Mouse (Mus musculus) skeletal muscle tissue, adult 2 months (tissue): ENCODE data around the gene Wdfy3.
"Not testable (repeated sequence)": the region's sequence is repeated elsewhere in the genome, so short reads cannot be mapped to it uniquely, and the experiment has no call there.

Experiments used
- DNase-seq: peaks from one replicate; pipeline ENCODE4 v3.0.0-alpha.2; 2012; ENCODE audit warnings: low read depth, low spot score

Wdfy3 gene

DNA sequence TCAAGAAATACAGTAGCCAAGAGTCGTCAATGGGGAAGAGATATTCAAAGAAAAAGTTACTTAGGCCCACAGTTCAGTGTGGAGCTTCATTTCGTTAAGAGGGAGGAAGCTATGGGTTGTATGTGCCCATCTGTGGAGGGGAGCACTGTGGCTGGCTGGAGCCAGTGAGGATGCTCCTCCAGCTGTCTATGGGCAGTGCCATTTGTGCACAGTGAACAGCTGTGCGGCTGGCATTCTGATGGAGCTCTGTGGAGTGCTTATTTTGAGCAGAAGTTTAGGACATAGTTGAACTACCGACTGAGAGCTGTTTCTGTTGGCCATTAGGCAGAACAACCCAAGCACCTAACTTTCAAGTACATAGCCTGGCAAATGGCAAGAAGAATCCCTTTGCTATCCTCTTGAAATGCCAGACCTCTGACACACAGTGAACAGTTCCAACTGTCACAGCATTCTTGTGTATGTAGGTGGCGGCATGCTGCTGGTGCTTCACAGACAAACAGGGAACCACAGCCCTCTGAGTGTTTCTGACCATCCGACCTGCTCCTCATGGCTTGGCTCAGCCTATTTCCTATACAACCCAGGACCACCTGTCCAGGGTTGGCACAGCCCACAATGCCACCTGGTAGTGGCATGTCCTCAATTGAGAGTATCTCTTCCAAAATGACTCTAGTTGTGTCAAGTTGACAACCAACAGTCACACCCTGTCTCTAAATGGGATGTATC lies 177.9 kb downstream of the Wdfy3 start:
- no peak for DNase-seq

DNA sequence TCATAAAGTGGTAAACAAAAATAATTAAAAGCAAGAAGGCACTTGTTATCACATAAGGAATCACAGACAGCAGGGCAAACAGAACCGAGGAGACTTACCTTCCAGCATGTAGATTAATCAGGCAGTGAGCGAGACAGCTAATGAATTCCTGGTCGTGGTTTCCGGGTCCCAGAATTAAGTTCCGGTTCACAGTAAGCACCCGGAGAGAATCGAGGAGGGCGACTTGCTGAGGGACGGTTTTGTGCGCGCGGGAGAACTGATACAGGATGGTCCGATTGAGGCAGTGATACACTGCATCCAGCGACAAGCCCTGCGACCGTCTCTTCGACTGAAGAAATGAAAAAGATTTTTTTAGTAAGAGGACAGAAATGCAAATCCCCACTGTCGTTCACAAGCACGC lies 181.7 kb downstream of the Wdfy3 start:
- DNase-seq, result no peak

DNA sequence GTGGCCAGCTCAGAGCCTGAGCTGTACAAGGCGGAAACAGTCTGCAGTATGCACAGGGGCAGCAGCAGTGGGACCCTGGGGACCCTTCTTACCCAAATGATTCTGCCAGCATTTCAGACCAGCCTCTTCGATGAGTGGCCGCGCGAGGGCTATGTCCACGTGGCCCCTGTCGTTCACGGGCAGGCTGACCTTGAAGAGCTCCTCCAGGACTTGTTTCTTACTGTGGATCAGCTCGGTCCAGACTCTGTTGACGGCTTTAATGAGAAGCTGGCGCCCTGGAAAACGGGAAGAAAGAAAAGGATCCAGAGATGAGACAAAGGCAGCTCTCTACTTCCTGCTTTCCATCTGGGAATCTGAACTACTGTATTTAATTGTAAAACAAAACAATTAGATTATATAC lies 184.7 kb downstream of the Wdfy3 start:
- no peak for DNase-seq

DNA sequence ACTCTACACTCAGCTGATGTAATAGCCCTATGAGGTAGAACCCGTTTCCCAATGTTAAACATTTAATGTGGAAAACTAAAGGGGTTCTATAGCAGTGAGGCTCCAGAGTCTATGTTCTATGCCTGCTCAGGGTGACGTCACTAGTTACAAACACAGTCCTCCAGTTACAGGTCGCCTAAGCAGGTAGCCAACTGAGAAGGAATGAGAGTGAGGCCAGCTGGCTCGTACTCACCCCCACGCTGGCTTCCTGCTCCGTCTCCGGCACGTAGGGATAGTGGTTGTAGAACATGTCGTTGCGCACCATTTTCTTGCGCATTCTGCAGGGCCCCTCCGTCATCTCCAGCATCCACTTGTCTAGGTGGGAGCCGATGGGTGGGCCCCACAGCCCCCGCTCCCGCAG lies 187.5 kb downstream of the Wdfy3 start:
- DNase-seq, result no peak

DNA sequence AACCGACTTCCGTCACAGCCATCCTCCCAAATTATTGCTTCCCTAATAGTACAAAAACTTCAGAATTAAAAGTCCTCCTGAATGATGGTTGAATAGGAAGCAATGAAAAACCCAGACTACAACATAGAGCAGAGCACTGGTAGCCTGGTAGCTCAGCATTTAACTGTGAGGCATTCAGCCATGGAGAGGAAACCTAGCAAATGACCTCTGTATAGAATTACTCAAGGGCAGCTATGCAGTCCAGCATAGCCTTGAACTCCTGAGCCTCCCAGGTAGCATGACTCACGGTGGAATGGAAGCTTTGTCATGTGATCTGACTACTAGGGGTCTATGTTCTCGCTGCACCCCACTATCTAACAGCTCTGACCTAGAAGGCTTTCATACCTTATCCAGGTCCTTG lies 189.8 kb downstream of the Wdfy3 start:
- DNase-seq, result no peak

DNA sequence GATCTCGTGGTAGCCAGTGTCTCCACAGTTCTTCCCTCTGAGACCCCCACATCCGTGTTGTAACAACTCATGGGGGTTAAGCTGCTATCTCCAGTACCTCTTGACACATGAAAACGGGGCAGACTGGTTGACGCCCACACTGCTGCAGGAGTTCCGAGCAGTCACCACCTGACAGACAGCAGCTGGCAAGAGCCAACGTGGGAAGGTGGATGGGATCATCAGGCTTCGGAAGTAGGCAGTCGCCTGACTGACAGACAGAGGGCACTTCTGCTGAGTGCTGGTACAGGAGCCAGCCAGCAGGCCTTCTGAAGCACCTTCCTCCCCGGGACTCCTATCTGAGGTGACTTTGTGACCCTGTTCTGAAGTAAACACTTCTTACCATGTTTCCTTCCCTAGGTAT lies 191.3 kb downstream of the Wdfy3 start:
- DNase-seq, result no peak

DNA sequence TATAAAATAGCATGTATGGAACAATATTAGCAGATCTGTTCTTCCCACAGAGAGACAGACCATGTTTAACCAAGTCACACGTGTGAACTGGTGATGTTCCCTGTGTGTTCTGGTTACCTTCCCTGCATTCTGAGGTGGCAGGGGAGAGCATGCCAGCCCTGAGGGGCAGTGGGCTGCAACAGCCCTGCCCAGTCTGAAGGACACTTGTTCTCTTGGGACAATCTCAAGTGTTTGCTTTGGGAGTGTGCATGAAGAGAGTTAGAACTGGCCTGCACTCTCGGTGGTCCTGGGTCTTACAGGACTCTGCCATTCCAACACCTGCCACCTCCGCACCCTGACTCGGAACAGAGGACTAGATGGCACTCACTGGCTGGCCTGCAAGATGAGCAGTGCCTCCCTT lies 193.5 kb downstream of the Wdfy3 start:
- no peak for DNase-seq

DNA sequence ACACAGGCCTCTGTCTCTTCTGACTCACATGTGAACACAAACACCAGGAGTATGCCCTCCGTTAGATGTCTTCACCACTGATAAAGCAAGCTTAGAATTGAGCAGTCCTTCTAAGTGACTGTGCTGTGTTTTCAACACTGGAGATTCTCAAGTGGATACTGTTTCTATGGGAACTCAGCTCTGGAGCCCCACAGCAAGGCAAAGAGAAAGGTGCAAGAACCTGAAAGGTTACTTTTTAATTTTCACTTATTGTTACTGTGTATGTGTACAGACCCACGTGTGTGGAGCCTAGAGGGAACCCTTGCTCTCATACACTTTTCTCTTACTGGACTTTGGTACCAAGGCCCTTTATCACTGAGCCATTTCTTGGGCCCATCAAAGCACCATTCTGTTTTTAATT lies 203.0 kb downstream of the Wdfy3 start:
- DNase-seq, result no peak

DNA sequence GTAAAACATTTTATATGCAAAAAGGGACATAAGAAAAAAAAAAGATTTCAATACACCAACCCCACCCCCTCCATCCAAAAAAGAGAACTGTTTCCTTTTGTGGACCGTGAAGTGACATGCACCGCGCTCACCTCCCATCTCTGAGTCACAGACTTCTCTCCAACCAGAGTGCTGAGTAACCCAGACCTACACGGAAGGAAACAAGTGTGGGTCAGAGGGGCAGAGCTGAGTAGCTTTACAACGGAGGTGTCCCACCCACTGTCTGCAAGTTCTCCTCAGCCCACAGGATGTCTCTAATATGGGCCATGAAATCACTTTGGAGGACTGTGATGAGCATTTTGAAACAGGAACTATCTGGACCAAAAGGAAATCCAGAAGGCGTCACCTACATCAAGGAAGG lies 205.8 kb downstream of the Wdfy3 start:
- no peak for DNase-seq

DNA sequence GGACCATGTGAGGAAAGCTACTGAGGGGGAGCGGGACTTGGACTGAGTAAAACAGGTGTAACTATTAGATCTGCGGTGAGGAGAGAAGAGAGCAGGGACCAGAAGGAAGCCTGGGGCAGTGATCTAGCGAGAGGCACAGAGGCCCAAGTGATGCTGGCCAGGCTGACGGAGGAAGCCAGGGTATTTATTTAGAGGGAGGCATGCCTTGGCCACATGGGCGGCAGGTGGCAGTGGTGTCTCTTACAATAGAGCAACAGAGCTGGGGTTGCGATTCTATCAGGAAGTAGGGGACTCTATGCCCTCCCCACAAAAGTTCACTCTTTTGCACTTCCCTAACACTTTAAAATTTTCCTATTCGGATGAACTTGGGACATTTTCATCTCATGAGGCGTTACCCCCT lies 207.1 kb downstream of the Wdfy3 start:
- no peak for DNase-seq

DNA sequence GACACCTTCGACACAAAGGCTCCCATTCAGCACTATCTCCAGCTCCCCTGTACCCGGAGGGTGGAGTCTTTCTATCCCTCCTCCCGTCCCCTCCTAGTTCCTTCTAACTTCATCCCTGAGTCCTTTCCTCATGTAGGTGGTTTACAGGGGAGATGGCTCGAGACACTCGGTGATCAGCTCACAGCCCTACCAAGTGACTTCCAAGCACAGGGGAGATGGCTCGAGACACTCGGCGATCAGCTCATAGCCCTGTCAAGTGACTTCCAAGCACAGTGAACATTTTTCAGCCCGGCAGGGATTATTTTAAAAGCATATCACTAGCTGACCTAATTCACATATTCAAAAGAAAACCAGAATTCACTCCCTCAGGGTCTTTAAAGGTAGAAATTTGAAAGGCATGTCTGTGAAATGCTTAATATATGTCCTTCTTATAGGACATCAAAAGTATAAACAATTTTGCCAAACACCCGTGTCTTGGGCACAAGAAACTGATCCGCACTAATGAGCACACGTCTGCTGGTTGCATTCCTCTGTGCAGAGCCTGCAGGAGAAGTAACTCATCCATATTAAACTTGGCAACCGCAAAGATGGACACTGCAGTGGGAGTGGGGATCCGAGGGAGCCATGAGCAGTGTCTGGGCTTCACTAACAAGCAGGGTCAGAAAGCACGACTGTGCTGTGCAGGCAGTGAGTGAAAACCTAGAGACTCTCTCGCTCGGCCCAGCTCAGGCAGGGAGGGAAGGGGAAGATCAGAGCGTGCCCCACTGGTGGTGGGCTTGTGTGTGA lies 207.7 kb downstream of the Wdfy3 start:
- DNase-seq, result no peak

DNA sequence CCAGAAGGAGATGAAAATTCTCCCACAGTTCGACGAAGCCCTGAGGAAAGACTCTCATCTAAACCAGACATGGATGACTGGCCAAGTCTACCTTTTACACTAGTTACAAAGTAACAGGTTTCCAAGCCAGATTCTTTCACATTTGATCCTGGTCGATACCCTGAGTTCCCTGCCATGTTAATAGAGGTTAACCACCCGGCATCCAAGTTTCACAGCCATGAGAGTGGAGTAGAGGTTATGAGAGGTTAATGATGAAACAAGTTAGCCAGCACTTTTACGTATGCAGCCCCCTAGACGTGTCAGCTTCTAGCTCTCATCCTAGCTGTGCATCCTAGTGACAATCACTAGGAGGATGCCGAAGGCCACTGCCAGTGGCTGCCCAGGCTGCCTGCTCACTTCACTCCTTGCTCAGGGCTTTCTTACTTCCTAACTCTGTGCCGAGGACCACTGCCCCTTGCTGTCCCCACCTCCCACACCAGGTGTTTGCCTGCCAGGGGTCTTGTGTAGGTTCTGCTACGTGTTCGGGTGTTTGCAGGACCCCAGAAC lies 210.8 kb downstream of the Wdfy3 start:
- no peak for DNase-seq

DNA sequence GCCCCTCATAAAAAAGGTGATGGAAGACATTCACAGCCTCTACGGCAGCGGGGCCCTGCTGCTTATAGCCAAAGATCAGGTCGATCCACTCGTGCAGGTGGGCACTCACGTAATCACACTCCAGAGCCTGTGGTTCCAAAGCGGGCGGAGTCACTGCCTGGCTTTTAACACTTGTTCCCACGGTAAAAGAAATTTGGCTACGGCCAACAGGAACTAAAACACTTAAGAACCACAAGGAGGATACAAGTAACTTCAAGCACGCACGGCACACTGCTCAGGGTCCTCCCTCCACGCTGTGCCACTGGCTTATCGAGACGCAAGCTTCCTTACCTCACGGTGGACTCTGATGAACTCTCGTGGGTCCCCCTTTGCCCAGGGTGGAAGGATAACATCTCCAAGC lies 214.2 kb downstream of the Wdfy3 start:
- no peak for DNase-seq

DNA sequence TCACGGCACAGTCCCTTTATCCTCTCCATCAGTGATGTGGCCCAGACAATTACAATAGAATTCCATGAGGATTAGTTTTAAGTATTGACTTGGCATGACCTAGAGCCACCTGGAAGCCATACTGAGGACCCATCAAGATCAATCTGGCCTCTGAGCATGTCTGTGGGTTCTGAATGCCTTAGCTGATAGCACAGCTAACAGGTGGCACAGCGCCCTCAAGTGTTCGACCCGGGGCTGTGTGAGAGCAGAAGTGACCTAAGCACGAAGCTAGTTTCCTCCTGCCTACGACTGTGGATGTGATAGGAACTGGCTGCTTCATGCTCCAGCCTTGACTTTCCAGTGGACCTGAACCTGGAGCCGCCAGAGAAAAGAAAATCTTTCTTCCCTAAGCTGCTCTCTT lies 215.1 kb downstream of the Wdfy3 start:
- no peak for DNase-seq

DNA sequence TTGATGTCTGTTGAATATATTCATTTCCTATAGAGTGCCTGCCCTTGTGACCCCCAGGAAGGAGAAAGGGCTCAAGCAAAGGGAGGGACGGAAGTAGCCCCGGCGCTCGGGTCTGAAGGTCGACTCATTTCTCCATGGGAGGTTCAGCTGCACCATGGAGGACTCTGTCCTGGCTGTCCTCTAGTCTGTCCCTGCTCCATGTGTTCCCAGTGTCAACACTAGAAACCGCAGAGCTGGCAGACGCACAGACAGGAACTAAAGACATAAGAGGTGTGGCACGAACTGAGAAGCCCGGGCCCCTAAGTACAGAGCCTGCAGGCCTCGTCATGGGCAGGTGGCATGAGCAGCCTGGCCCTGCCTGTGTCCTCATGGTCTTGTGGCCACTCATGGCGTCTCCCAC lies 215.6 kb downstream of the Wdfy3 start:
- DNase-seq, result no peak

DNA sequence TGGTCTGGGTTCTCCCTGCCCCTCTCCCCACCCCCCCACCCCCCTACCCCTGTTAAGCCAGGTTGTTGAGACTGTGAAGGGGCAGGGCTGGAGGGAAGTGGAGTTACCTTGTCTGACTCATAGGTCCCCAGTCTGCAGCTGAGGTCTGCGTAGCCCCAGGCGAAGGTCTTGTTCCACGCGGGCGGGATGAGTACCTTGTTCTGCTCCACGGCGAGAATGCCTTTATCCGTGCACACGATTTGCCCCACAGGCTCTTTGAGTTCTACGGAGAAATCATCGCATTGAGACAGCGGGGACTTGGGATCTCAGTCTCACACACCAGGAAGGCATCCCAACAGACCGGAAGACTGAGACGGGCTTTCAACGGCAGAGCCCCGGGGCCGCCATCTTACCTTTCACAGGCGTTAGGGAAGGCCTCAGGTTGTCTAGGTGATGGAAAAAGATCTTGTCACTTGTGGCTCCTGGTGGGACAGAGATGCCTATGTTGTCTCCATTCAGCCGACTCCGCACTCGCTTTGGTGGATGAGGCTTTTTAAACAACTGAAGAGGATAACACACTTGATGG lies 217.5 kb downstream of the Wdfy3 start:
- DNase-seq, result no peak

DNA sequence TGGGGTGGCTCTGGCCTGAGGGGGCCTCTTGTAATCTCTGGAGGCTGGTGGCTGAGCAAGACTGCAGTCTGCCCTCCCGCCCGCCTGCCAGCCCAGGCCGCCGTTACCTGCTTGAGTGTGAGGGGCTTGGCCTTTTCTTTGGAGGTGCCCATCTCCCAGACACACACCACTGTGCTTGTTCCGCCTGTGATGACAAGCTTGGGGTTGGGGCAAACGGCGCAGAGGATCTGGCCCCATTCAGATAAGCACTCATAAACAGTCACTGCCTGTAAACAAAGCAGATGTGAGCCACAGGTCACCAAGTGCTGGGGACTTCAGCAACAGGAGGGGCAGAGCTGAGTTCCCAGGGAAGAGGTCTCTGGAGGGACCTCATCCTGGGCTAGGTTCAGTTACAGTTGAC lies 218.6 kb downstream of the Wdfy3 start:
- DNase-seq, result no peak

DNA sequence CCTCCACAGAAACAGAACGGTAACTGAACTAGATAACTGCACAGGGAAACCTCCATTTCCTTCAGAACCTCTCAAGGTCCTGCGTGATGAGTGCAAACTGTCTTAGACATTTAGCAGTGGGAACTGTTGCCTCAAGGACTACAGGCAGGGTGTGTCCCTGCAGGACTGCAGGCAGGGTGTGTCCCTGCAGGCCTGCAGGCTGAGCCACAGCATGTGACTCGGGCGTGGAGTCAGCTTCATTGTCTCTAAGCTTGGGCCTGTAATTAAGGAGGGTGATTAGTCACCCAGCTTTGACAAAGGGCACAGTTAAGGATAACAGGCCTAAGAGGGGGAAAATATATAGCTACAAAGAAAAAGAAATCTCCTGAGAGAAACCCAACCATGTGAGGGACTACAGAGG lies 222.0 kb downstream of the Wdfy3 start:
- no peak for DNase-seq

DNA sequence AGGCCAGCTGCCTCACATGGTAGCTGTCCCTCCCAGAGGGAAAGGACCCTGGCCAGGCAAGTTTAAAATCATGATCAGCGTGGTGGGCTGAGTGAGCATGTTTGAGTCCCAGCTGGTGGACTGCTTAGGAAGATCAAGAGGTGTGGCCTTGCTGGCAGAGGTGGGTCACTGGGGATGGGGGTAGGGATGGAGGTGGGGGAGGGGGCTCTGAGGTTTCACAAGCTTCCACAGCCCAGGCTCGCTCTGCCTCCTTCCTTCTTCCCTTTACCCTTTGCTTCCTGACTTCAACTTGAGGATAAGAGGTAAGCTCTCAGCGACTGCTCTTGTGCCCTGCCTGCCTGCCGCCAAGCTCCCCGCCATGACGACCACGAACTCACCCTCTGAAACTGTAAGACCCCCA lies 222.4 kb downstream of the Wdfy3 start:
- DNase-seq, result no peak

DNA sequence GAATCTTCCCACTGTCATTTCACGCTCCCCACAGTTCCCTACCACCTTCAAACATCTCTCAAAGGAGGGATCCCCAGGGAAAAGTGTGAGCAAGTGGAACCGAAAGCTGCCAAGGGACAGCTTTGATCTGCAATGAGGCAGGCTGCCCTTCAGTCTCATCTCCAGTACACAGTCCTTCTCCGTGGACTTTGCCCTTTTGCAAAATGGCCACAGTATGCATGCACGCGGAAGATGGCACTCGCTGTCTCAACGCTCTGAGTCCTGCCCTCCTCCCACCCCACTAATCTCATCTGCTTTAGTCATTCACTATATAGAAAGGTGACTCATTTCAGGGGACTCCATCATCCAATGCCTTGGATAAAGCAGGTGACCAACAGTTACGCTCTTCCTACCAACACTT lies 223.8 kb downstream of the Wdfy3 start:
- no peak for DNase-seq

DNA sequence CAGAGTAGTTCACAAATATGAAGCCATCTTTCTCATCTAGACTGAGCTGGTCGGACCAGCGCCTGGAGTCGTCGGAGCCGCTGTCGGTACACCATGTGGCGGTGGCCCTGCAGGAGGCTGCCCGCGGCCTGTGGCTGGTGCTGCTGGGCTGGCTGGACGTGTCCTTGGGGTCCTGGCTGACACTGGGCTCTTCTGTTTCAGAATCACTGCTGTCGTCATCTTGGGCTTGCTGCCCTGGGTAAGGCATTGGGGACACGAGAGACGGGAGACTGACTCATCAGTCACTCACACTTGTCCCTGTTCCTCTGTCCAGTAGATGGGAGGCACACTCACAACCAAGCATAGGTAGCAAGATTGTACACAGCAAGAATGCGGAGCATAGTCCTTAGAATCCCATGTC lies 224.7 kb downstream of the Wdfy3 start:
- DNase-seq, result no peak

DNA sequence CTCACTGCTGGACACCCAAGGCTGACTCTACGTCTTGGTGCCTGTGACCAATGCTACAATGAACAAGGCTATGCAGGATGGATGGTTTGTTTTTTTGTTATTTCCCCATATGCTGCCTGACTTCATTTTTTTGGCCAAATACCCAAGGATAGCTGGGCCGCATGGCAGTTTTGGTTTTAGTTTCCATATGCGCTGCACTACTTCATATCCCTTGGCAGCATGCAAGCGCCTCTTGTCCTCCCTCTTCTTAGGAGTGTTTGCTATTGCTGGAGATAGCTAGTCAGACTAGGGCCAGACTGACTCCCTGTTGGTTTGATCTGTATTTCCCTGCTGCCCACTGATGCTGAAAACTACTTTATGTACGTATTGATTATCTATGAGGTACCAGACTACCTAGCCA lies 229.2 kb downstream of the Wdfy3 start:
- DNase-seq, result no peak

DNA sequence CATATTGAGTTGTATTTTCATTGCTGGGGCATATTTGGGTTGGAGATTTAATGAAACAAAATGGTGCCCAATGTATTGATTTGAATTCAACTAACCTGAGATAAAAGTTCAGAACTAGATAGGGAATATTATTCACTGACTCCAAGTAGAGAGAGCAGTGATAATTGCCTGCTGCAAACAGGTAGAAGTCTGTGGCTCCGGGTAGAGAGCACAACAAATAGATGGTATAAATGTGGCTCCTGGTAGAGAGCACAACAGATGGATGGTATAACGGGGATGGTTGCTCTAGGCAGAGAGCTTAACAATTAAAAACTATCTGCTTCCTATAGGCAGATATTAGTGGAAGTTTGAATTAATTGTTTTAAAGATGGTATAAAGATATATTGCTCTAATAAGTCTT lies 232.1 kb downstream of the Wdfy3 start:
- not testable (repeated sequence) for DNase-seq
